Mouse (Mus musculus): ENCODE data around the gene Sipa1l1.

GRCm38 (mm10) chr12:82408486-82408885 is 239.4 kb downstream of the Sipa1l1 start:
- TF ChIP-seq CTCF (IDR thresholded peaks at IDR 0.05; ENCODE audit: low read depth) (no peak), EP300 (IDR thresholded peaks at IDR 0.05; ENCODE audit: low read depth) (no peak)
